Mouse (Mus musculus) heart, postnatal 4 days (tissue): ENCODE measurements at regions not wholly inside any gene's neighbourhood (a gene's known extent, or its start where the extent isn't known, plus 50 kb on each side); places are given as distances from the start of the nearest gene placed in this dataset.

ENCODE experiments used
- DNase-seq: peaks from one replicate; pipeline ENCODE4 v3.0.0; 2021

DNA sequence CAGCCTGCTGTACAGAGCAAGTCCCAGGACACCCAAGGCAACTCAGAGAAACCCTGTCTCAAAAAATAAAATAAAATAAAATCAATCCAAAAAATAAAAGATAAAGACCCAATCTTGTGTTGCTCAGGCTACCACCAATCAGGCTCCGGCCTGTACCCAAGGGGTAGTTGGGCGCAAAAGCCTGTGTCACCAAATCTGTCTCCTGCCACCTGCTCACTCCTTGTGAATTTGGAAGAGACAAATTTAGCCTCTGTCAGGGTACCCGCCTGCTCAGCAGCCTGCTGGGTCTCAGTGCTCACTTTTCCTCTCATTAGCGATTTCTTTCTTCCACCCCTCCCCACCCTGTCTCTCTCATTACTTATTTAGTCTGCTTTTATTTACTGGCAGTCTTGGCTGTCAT lies 54.6 kb downstream of the Sox4 start:
- DNase-seq: no peak

- DNase-seq: no peak
Measured at GRCm38 (mm10) chr13:28892896-28893295, 60.6 kb downstream of the Sox4 start.

- DNase-seq: no peak
Measured at GRCm38 (mm10) chr13:28887098-28887497, 66.4 kb downstream of the Sox4 start.

GRCm38 (mm10) chr13:28886691-28887090 lies 66.8 kb downstream of the Sox4 start:
- DNase-seq: peak; percentile 33

GRCm38 (mm10) chr13:28885083-28886037 lies 68.2 kb downstream of the Sox4 start:
- peak; percentile 50 for DNase-seq

GRCm38 (mm10) chr13:28884191-28884820 lies 69.2 kb downstream of the Sox4 start:
- DNase-seq: peak; percentile 46

DNA sequence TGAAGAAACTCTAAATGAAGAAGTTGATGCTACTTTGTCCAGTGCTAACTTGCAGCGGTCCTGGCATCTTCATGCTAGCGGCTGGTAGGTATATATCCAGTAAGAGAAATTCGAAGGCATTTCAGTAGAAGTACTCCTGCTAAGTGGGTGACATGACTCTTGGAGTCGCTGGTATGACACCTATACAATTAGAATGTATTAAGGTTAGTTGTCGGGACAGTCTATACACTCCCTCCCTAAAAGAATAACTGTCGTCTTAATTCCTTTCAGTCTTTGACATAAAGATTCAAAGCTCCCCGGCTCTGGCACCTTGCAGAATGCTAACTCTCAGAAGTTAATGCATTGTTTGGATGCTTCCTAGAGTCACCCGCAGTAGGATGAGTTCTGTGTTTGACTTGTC lies 70.1 kb downstream of the Sox4 start:
- DNase-seq: no peak

DNA sequence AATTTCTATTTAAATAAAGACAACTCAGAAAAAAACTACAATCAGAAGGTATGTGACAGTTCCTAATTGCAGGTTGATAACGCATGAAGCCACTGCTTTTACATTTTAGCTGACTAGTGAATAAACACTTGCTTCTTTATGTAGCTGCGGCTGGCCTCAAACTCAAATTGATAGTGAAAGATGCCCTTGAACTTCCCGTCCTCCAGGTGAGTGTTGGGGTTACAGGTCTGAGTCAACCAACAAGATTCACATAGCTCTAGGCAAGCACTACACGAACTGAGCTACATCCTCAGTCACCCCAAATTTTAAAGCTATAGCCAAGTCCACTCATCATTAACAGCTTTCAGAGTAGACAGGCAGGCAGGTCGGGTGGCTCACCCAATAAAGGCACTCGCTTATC lies 72.6 kb downstream of the Sox4 start:
- no peak for DNase-seq

DNA sequence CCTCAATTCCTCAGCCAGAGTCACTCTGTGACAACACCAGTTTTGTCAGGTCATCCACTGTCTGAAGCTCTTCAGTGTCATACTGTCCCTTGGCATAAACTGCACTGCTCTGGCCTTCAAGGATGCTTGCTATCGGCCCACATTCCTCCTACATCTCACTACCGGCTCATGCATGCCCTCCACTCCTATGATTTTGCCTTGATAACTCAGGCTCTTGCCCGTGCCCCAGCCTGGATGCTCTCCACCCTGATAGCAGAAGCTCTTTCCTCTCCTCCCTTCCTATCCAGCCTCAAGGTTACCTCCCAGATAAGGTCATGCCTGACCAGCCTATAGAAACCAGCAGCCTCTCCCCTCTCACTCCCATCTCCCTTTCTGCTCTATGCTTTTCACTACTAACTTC lies 74.8 kb downstream of the Sox4 start:
- no peak for DNase-seq

DNA sequence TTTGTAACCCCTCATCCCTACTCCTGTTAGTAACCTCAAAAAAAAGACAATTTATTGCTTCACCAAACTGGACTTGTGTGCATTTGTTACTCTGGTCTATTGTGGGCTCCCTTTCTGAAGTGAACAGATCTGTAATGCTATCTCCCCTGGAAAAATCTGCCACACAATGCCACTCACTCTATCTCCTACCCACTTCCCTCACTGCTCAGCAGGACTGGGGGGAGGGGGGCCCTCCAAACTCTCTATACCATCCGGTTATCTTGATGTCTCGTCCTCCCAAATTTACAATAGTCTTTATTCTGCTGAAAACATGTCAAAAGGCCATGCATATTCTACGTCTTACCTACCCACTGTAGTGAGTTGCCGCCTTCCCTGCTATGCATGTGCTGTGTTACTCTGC lies 76.7 kb downstream of the Sox4 start:
- no peak for DNase-seq

DNA sequence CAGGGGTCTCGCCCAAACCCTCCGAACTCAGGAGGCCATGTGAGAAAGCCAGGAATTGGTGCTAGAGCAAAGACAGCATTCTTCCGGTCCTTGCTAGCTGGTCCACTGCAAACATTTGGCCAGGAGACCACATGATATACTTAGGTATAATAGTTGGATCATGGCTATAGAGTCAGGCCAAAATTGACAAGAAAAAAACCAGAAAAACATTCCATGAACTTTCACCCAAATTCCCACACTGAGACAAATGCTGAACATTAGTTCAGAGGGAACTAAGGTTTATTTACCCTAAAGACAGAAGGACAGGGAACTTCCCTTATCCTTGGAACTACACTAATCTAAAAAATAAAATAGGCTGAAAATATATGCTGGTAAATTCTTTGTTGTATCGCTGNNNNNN lies 82.8 kb downstream of the Sox4 start:
- no peak for DNase-seq

DNA sequence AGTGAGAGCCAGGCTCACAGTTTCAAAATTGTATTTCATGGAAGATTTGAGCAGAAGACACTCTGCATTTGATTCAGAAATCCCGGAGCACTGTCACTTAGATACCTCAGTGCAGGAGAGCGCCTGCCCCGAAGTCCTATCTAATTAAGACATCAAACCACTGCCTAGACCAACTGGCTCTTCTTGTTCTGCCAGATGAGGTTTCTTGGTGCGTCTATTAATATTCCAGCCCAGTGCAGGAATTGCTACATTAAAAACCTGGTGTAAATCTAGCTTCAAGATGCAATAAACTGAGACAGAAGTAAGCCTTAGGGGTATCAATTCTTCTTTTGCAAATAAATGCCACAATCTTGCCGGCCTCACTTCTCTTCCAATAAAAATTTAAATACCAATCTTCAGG lies 86.3 kb downstream of the Sox4 start:
- DNase-seq: no peak

GRCm38 (mm10) chr13:28866686-28867085 lies 86.8 kb downstream of the Sox4 start:
- DNase-seq: no peak

- DNase-seq: no peak
Measured at GRCm38 (mm10) chr13:28860601-28861000, 92.9 kb downstream of the Sox4 start.

- peak; percentile 27 for DNase-seq
Measured at GRCm38 (mm10) chr13:28859829-28860427, 93.6 kb downstream of the Sox4 start.

GRCm38 (mm10) chr13:28858001-28858400 lies 95.5 kb downstream of the Sox4 start:
- no peak for DNase-seq

DNA sequence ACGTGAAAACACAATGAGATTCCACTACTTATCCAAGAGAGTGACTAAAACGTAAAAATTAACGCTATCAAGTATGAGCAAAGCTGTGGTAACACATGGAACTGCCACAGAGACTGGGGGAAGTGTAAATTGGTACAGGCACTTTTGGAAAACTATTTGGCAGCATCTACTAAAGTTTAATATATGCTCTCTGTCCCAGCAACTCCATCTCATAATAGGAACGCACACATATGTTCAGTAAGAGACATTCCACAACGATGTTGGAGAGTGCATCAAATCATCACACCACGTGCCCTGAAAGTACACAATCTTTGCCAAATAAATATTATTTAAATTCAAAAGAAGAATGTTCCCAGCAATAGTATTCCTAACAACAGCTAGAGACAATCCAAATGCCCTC lies 96.3 kb downstream of the Sox4 start:
- DNase-seq: no peak

- DNase-seq: no peak
Measured at GRCm38 (mm10) chr13:28856472-28856871, 97.0 kb downstream of the Sox4 start.

DNA sequence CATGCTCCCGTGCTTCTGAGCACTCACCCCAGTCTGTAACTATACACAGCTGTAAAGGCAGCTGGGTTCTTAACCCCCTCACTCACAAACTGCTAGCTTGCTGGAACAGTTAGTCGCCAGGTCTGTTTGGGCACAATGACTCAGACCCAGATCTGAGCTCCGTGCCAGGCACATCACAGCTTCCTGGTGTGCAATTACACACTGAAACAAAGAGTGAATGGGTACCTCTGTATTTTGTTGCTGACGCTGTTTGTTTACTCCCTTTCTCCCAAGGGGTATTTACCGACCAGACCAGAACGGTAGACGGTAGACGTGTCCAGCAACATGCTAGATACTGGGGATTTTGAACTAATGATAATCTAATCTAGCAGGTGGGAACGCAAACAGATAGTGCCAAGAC lies 99.3 kb downstream of the Sox4 start:
- no peak for DNase-seq

DNA sequence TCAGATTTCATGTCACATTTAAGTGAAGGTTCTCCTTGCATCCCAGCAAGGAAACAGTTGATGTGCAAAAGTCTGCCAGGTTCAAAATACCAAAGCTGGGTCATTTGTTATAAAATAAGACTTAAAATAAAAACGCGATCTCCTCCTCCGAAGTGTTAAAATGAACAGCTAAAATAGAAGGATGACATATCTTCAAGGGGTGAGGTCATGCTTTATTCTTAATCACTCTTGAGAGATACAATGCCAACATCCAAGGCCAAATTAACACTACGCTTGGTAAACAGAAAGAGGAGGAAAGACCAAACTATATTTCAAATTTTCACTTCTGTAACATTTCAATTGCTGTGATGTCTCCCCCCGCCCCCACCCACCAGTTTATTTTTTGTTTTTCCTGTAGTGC lies 105.2 kb downstream of the Sox4 start:
- no peak for DNase-seq

DNA sequence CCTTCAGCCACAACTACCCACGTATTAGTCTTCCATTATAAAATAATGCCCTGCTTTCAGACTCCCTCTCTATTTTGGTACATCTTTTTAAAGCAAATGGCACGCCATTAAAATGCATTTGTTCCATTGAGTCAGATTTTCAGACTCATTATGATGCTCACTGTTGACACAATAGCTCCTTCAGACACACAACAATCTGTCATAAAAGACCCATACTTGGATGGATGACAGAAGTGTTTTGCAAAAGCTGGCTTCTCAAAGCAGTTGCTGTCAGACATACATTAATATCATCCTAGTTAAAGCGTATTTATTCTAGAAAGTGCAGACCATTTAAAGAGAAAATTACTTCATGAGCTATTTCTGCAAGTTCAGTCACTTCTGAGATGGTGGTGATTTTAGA lies 106.0 kb downstream of the Sox4 start:
- no peak for DNase-seq

DNA sequence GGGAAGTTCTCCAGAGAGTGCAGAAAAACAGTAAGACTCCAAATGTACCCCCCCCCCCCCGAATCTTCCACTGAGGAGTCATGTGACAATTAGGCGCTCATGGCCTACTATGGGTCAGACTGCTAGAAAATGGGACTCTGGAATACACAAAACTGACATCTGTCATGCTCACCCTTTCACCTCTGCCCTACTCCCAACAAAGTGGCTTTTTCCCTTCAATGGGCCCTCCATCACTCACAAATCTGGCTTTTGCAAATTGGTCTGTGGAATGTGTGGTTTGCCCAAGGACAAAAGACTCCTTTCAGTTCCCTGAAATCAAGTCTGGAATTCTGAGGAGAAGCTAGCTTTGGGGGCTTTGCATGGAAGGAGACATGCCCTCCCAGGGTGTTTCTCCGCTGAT lies 109.0 kb downstream of the Sox4 start:
- DNase-seq: no peak

DNA sequence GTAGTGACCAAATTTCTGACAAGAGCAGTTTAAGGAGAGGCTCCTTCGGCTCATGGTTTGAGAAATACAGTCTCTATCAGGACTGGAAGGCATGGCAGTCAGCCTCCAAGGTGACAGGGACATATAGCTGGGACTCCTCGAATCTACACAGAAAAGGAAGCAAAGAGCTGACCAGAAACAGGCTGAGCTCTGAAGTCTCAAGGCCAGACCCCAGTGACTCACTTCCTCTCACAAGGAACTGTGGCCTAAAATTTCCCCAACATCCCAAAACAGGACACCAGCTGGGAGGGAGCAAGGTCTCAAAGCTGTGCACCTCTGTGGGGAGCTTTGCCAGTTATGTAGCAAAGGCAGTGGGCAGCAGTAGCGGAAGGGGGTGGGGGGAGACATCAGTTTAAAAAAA lies 110.7 kb downstream of the Sox4 start:
- peak; percentile 8 for DNase-seq

GRCm38 (mm10) chr13:28840142-28840541 lies 113.4 kb downstream of the Sox4 start:
- no peak for DNase-seq
